Mouse (Mus musculus): Measurements from ENCODE around the gene Tshz2. TPM values are rescaled to one million over a fixed set of nuclear protein-coding genes. Genes with fewer than 3 reads are reported as not detected.

Gene Tshz2
- polyA plus RNA-seq, 3 experiments from 2014 or later = 0.15 to 0.53 (median 0.35) TPM

DNA sequence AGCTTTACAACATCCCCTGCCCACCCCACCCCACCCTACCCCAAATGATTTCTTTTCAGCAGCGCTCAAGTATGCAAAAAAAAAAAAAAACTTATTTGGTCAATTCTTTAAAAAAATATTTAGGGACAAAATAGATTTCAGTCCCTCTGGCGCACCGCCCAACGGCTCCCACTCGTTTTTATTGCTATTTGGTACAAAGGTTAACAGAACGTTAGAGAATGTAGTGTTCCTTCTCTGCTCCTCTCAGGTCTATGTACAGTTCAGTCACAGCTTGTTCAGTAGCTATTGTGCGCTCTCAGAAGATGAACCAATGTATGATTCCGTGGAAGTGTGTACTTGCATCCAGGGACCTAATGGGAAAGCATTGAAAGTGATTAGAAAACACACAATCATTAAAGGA is 477.5 kb downstream of the Tshz2 start:
- ATAC-seq = no peak

DNA sequence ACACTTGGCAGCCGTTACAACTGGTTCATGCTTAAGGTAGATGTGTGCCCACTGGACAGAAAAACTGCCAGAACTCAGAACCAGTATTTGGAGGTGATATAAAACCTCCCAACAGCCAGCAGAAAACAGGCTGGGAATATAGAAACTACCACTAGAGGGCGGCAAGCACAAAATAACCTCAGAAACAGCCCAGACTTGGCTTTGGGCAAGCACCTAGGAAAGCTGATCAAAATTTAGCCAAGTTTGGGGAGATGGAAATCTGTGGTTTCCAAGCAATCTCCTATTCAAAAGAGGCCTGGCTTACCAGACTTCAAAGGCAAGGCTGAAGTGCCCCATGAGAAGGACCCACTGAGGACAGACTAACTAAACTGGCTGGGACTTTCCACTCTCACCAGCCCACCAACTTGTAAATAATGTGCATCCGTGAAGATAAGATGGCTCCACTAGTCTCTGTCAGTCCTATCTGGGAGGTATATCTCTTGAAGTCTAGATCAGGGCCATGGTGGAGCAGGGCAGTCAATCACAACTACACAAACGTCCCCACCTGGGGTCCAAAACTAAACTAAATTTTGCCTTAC is 484.0 kb downstream of the Tshz2 start:
- peak; percentile 79 for ATAC-seq

- no peak for ATAC-seq
These were observed 487.6 kb downstream of the Tshz2 start for GRCm38 (mm10) chr2:170120139-170121027.

Other genes with a start within 250 kb of the Tshz2 start
- gene Gm11011, start 45.3 kb upstream of the Tshz2 start, polyA plus RNA-seq (2017; shearing (Covaris generic)) = not detected